Mouse (Mus musculus): Measurements from ENCODE around the gene Cd47.

DNA sequence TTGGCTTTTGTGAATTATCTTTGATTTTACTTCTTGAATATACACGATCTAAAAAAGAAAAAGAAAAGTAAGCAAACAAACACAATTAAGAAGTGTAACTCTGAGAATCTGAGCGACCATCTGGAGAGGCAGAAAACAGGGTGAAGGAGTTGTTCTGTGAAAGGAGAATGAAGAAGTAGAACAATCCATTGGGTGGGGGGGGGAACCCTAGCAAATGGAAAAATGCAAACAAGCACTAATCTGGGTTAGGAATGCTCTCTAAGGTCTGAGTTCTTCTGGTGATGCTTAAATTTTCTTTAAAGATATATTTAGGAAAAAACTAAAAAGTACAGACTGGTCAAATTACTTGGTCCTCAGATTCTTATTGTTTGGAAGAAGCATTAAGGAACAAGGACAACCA is 11.6 kb downstream of the Cd47 start:
- TF ChIP-seq CTCF (IDR thresholded peaks at IDR 0.05; ENCODE audit: borderline replicate concordance, control insufficient read depth, extremely low read depth, insufficient read depth, low read length, poor library complexity) (no peak), POLR2A (IDR thresholded peaks at IDR 0.05; ENCODE audit: control insufficient read depth, extremely low read depth, insufficient read depth, low read length, poor library complexity) (no peak)

All from thymus, adult 2 months (tissue).